Mouse (Mus musculus): ENCODE measurements around the gene Aldh18a1. TPM values are rescaled to one million over a fixed set of nuclear protein-coding genes. Genes with fewer than 3 reads are reported as not detected.
"Not testable (repeated sequence)": the region's sequence is repeated elsewhere in the genome, so short reads cannot be mapped to it uniquely, and the experiment has no call there.

Aldh18a1 gene
- total RNA-seq, 4 experiments from 2014 or later = 17.6 to 27.6 (median 25.3) TPM

- DNase-seq (ENCODE audit: low spot score in 2 of 2) = no peak
Observed at GRCm38 (mm10) chr19:40587491-40588292, 571 bp downstream of the Aldh18a1 start.

GRCm38 (mm10) chr19:40586908-40587307 is 1.4 kb downstream of the Aldh18a1 start:
- DNase-seq (ENCODE audit: low spot score in 2 of 2) = no peak

- DNase-seq (ENCODE audit: low spot score in 2 of 2) = no peak
Observed at GRCm38 (mm10) chr19:40581662-40582061, 6.6 kb downstream of the Aldh18a1 start.

GRCm38 (mm10) chr19:40580902-40581301 is 7.4 kb downstream of the Aldh18a1 start:
- DNase-seq (ENCODE audit: low spot score in 2 of 2) = no peak

- no peak for DNase-seq (ENCODE audit: low spot score in 2 of 2)
Observed at GRCm38 (mm10) chr19:40575438-40575837, 12.8 kb downstream of the Aldh18a1 start.

- DNase-seq (ENCODE audit: low spot score in 2 of 2) = no peak
Observed at GRCm38 (mm10) chr19:40570726-40571125, 17.5 kb downstream of the Aldh18a1 start.

- no peak for DNase-seq (ENCODE audit: low spot score in 2 of 2)
Observed at GRCm38 (mm10) chr19:40567616-40568015, 20.6 kb downstream of the Aldh18a1 start.

- DNase-seq (ENCODE audit: low spot score in 2 of 2) = no peak
Observed at GRCm38 (mm10) chr19:40563880-40564645, 24.2 kb downstream of the Aldh18a1 start.

- DNase-seq (ENCODE audit: low spot score in 2 of 2) = not testable (repeated sequence)
Observed at GRCm38 (mm10) chr19:40561521-40561920, 26.7 kb downstream of the Aldh18a1 start.

GRCm38 (mm10) chr19:40556029-40556428 is 32.2 kb downstream of the Aldh18a1 start:
- DNase-seq (ENCODE audit: low spot score in 2 of 2) = no peak

- DNase-seq (ENCODE audit: low spot score in 2 of 2) = no peak
Observed at GRCm38 (mm10) chr19:40555136-40555535, 33.1 kb downstream of the Aldh18a1 start.

- no peak for DNase-seq (ENCODE audit: low spot score in 2 of 2)
Observed at GRCm38 (mm10) chr19:40554343-40554742, 33.9 kb downstream of the Aldh18a1 start.

- peak in 1 of 2 experiments; percentile 28 for DNase-seq (ENCODE audit: low spot score in 2 of 2)
Observed at GRCm38 (mm10) chr19:40553849-40554248, 34.4 kb downstream of the Aldh18a1 start.

- DNase-seq (ENCODE audit: low spot score in 2 of 2) = no peak
Observed at GRCm38 (mm10) chr19:40553014-40553789, 35.1 kb downstream of the Aldh18a1 start.

GRCm38 (mm10) chr19:40549516-40550135 is 38.6 kb downstream of the Aldh18a1 start:
- DNase-seq (ENCODE audit: low spot score in 2 of 2) = no peak

- no peak for DNase-seq (ENCODE audit: low spot score in 2 of 2)
Observed at GRCm38 (mm10) chr19:40548796-40549515, 39.3 kb downstream of the Aldh18a1 start.

GRCm38 (mm10) chr19:40548386-40548785 is 39.9 kb downstream of the Aldh18a1 start:
- DNase-seq (ENCODE audit: low spot score in 2 of 2) = no peak

- no peak for DNase-seq (ENCODE audit: low spot score in 2 of 2)
Observed at GRCm38 (mm10) chr19:40544856-40545255, 43.4 kb downstream of the Aldh18a1 start.

- DNase-seq (ENCODE audit: low spot score in 2 of 2) = no peak
Observed at GRCm38 (mm10) chr19:40542776-40543175, 45.5 kb downstream of the Aldh18a1 start.

GRCm38 (mm10) chr19:40536526-40536925 is 51.7 kb downstream of the Aldh18a1 start:
- DNase-seq (ENCODE audit: low spot score in 2 of 2) = no peak

- DNase-seq (ENCODE audit: low spot score in 2 of 2) = no peak
Observed at GRCm38 (mm10) chr19:40532525-40532924, 55.7 kb downstream of the Aldh18a1 start.
